ENCODE assay signal across 31 mouse cellular contexts in genomic region chr6:85472542-85472941, GRCm38 (mm10). TPM values are rescaled to one million over a fixed set of nuclear protein-coding genes. Genes with fewer than 3 reads are reported as not detected.
"Had no signal": no experiment of that assay in that cellular context is flagged by ENCODE, and none has a peak within 500 bp of the region (broad histone marks: within the 10 kb centered on the region; RNA-seq: fewer than 3 reads in every experiment).

No protein-coding gene starts in this region.

- H3K27me3 ChIP-seq: forebrain, embryonic 12.5 days; forebrain, embryonic 15.5 days had no signal

- H3K27ac ChIP-seq: embryonic facial prominence, embryonic 10.5 days; embryonic facial prominence, embryonic 12.5 days; embryonic facial prominence, embryonic 13.5 days; embryonic facial prominence, embryonic 15.5 days; forebrain, embryonic 10.5 days; forebrain, embryonic 12.5 days; forebrain, embryonic 13.5 days; forebrain, embryonic 15.5 days; gastrocnemius, adult 2 months had no signal

- H3K4me2 ChIP-seq: embryonic facial prominence, embryonic 12.5 days; embryonic facial prominence, embryonic 13.5 days; embryonic facial prominence, embryonic 15.5 days; forebrain, embryonic 12.5 days; forebrain, embryonic 13.5 days; forebrain, embryonic 15.5 days had no signal

- ATAC-seq: forebrain, embryonic 13.5 days; forebrain, embryonic 14.5 days; forebrain, embryonic 15.5 days; forebrain, embryonic 16.5 days; forebrain, postnatal 0 days had no signal

- DNase-seq: cerebellum, adult 18-20 months; cerebellum, adult 2 months; cerebellum, adult 8-10 months; cerebellum, adult 9-10 months; cerebellum, adult 9-11 months; embryo, embryonic 11 days; forebrain, postnatal 0 days; gastrocnemius, adult 2 months; gastrocnemius, postnatal 10 days; gastrocnemius, postnatal 14 days; gastrocnemius, postnatal 25 days; gastrocnemius, postnatal 36 days had no signal

- H3K4me3 ChIP-seq: embryonic facial prominence, embryonic 10.5 days; embryonic facial prominence, embryonic 12.5 days; embryonic facial prominence, embryonic 13.5 days; embryonic facial prominence, embryonic 15.5 days; erythroblast, embryonic 14.5 days; forebrain, embryonic 10.5 days; forebrain, embryonic 12.5 days; forebrain, embryonic 13.5 days; forebrain, embryonic 15.5 days; gastrocnemius, adult 2 months had no signal

- H3K9ac ChIP-seq: embryonic facial prominence, embryonic 12.5 days; embryonic facial prominence, embryonic 13.5 days; embryonic facial prominence, embryonic 15.5 days; forebrain, embryonic 12.5 days; forebrain, embryonic 15.5 days; forebrain, postnatal 0 days had no signal

- H3K9me3 ChIP-seq: embryonic facial prominence, embryonic 10.5 days; embryonic facial prominence, embryonic 12.5 days; embryonic facial prominence, embryonic 13.5 days; embryonic facial prominence, embryonic 15.5 days; forebrain, embryonic 10.5 days; forebrain, embryonic 12.5 days; forebrain, embryonic 13.5 days; forebrain, embryonic 15.5 days had no signal

- H3K4me1 ChIP-seq: embryonic facial prominence, embryonic 12.5 days; embryonic facial prominence, embryonic 15.5 days; forebrain, embryonic 12.5 days; forebrain, embryonic 15.5 days had no signal

RNA-seq across cellular contexts. Expression of gene Fbxo41, which starts 30.3 kb away (rescaled TPM):
- total RNA-seq: gastrocnemius, adult 18-20 months; gastrocnemius, adult 8-10 months; gastrocnemius, postnatal 25 days; granulocyte monocyte progenitor cell, adult 5-6 weeks had no signal
- polyA plus RNA-seq: erythroblast, embryonic 14.5 days had no signal

RNA-seq across cellular contexts. Expression of gene Egr4, which starts 40.8 kb away (rescaled TPM):
- total RNA-seq: gastrocnemius, adult 18-20 months; gastrocnemius, adult 2 months; gastrocnemius, adult 8-10 months; gastrocnemius, postnatal 10 days; gastrocnemius, postnatal 14 days; gastrocnemius, postnatal 25 days; gastrocnemius, postnatal 36 days; gastrocnemius, postnatal 4 days; granulocyte monocyte progenitor cell, adult 5-6 weeks had no signal
- polyA plus RNA-seq: embryonic facial prominence, embryonic 10.5 days; embryonic facial prominence, embryonic 11.5 days; embryonic facial prominence, embryonic 12.5 days; embryonic facial prominence, embryonic 13.5 days; embryonic facial prominence, embryonic 14.5 days; embryonic facial prominence, embryonic 15.5 days; erythroblast, embryonic 14.5 days; forebrain, embryonic 10.5 days; forebrain, embryonic 11.5 days; forebrain, embryonic 12.5 days; forebrain, embryonic 13.5 days; forebrain, embryonic 14.5 days; forebrain, embryonic 15.5 days; gonadal fat pad, adult 2 months had no signal
